Mouse (Mus musculus) lung, postnatal 36 days (tissue): ENCODE measurements around the gene Ywhah.

Experiments
- DNase-seq: peaks from one replicate; pipeline ENCODE4 v3.0.0; 2022; ENCODE audit warnings: mixed read lengths

The Ywhah gene

DNA sequence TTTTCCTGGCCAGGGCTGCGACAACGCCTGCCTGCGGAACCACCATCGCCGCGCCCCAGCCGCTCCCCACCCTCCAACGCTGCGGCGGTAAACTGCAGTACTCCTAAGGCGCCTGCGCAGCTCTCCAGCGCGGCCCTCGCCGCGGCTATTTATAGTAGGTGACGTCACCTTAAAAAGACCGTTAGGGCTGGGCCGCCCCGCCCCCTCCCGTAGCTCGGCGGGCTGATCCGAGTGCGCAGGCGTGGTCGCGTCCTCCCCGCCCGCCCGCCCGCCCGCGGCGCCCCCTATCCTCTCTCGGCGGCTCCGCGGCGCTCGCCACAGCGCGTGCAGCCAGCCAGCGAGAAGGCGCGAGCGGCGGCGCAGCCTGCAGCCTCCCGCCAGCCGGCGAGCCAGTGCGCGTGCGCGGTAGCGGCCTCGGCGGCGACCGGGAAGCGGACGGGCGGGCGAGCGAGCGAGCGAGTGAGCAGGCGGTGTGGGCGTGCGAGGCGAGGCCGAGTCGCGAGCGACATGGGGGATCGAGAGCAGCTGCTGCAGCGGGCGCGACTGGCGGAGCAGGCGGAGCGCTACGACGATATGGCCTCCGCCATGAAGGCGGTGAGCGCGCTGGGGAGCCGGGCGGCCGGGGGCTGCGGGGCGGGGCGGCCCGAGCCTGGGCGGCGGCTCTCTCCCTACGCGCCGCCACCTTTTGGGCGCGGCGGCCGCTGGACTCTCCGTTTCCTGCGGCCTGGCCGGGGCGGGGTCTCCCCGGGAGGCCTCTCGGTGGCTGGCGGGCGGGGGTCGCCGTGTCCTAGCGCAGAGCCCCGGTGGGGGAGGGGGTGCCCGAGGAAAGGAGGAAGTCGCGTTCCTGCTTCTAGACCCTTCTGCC lies at the start of gene Ywhah:
Gene Ywhah, plus strand, starts transcription at position 256 of the 865 bp plus-strand sequence.
- DNase-seq, result peak; percentile 97

DNA sequence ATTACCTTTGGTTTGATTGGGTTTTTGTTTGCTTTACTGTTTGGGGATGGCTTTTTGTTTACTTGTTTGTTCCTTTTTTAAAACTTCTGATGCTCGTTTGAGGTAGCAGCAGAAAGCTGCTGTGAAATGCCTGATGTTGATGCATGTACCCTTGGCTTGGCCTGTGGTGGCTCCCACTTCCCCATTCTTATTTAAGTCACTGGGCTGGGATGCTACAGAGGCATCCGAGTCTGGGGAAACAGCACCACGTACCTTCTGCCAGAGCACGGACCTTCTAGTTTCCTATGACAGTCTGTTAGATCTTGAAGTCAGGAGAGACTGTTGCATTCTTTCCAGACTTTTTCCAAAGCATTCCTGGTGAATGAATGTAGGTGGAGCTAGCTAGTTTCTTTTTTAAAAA lies 42.1 kb upstream of the Ywhah start:
- DNase-seq, result no peak

DNA sequence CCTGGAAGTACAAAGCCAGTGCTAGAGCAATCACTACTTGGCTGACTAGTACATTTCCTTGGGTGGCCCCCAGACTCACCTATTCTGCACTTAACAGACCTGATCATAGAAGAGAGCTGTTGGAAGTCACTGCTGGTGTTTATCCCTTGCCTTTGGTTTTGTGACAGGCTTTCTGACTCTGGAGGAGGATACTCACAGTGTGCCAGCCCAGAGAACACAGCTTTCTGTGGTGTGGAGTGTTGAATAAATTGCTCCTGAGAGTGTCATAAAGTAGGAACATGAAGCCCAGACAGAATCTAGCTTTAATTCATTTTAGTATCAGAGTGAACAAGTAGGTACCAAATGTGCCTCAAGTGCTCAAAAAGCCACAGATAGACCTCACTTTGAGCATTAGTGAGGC lies 41.4 kb upstream of the Ywhah start:
- no peak for DNase-seq

DNA sequence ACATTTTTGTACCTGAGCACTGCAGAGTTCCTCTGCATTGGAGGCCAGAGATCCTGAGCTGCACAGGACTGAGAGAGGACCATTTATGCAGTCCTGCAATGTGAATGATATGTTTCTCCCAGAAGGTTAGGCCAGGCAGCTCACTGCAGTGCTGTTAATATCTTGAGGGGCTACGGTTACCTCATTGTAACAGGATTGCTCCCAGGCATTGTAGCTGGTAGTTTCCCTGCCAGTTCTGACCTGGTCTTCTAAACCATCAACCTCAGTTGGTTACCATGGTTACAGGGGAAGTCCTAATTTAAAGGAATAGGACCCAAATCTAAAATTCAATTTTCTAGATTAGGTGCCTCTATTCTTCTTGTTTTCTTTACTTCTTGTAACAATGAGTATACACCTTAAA lies 33.2 kb upstream of the Ywhah start:
- DNase-seq, result no peak

DNA sequence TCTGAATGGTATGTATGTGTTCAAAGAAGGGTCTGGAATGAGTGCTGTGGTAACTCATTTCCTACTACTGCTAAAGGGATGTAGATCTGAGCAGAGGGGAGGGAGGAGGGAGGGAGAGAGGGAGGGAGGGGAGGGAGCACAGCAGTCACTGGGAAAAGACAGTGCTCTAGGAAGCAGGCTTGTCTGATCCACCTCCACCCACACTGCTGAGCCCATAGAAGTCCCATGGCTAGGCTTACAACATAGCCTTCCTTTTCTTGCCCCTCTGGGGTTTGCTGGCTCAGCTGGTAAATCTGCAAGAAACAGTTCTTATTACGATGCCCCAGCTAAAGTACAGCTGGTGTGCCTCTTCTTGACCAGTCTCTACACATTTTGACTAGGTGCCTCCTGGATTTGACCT lies 30.7 kb upstream of the Ywhah start:
- DNase-seq, result no peak

DNA sequence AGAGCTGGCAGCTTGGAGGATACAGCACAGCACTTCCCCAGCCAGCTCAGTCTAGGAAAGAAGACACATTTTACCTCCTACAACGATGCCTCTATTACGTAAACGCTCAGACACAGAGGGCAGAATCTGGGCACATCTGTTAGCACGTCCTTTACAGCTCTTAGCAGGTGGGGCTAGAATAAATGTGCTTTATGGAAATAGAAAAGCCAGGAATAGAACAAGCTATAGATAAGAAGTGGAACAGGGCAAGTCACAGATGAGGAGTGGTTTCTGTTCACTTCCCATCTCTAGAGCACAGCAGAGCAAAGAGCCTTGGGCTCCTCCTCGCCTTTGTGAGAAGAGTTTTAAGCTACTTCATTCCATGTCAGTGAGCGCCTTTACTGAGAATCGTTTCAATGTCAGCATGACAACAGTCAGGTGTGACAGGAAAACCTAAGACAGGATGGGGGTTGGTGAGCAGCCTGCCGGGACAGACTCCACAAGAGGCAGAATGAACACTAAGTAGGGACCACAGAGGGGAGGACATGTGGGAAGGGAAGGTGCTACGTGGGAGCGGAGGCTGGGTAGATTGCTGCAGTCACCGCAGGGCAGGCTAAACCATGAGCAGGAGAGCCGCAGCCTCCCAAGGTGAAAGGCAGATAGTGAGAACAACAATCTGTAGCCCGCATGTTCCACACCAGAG lies 28.5 kb upstream of the Ywhah start:
- no peak for DNase-seq

DNA sequence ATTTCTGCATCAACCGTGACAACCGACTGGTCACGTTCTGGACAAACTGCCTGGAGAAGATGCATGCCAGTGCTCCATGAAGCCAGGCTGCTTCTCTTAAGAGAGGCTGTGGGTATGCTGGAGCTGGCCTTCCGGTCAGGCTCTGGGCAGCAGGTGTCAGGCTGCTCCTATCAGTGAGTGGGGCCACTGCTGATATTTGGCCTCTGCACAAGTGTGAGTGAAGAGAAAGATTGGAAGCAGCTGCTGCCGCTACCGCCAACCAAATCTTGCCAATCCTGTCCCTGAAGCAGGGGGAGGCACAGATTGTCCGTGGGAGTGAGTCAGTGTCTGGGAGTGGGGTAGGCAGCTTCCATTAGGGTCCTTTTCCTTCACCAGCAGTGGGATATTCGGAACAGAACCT lies 27.5 kb upstream of the Ywhah start:
- DNase-seq, result peak; percentile 39

DNA sequence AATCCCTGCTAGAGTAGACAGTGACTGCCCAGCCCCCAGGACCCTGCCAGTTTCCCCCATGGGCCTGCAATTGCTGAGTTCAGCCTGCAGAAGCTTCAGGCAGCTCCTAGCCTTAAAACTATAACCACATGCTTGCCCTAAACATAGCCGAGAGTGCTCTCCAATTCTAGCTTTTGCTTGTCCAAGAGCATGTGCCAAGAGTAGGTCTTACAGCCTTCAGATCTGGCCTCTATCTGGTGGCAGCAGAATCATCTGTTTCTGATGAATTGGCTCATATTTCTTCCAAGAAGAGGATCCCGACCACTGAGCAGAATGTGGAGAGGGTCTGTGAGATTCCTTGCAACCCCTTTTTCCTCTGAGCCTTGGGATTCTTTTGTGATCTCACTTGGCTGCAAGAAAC lies 24.1 kb upstream of the Ywhah start:
- DNase-seq, result no peak

DNA sequence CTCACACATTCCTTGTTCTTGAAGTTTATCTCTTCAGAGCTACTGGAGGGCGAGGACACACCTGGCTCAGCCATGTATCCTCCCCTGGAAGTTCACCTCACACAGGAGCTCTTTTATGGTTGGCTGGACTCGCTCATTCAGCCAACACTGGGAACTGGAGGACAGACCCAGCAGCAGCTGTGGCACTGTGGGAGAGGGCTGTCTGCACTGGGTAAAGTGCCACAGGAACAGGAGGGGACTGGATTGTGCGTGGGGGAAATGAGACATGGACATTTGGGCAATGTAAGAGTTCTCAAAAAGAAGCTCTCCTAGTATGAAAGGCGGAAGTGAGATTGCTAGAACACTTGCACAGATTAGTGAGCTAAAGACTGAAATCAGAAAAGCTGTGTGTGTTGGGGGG lies 22.9 kb upstream of the Ywhah start:
- DNase-seq, result peak; percentile 8

DNA sequence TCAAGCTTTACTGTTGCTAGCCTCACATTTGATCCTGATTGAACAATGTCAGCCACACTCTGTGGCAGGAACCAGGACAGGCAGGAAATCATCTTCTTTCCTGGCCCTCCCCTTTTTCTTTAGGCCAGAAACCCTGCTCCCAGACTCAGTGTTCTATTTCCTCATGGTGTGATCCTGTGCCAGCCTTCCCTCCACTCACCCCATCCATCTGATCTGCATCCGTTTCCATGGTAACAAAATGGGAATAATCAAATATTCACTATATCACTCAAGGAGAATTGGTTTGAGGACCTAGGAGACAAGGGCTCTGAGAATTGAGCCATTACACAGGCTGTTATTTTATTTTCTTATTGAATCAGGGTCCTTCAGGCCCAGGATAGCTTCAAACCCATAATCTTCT lies 22.1 kb upstream of the Ywhah start:
- no peak for DNase-seq

DNA sequence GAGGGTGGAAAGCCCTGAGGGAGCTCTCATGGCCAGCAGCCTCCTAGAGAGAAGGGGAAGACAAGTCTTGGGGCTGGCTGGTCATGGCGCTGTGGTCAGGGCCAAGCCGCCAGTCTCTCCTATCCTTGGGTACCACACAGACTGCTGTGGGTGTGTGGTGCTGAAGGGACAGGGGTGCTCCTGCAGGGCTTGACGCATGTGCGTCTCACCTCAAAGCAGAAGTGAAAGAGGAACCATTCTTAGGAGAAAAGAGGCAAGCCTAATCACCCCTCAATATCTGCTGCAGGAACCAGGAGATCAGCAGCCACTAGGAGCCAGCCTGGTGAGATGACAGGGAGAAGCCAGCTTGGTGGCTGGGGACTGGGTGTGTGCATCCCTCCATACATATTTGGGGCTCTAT lies 20.9 kb upstream of the Ywhah start:
- DNase-seq, result peak; percentile 74

DNA sequence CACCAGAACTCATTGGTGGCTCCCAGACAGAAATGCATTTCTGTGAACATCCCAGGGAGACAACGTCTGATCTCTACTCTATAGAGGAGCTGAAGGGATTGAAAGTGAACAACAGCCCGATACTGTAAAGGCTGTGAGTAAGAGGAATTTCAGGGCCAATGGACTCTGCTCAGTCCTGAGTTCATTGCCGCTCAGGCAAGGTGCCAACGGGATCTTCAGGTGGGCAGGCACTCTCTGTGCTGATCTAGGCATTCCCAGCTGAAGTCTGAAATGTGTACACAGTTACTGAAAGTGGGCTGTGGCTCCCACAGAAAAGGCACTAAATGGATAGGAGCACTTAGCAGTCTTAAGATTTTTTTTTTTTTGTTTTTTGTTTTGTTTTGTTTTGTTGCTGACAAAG lies 19.8 kb upstream of the Ywhah start:
- DNase-seq, result no peak

DNA sequence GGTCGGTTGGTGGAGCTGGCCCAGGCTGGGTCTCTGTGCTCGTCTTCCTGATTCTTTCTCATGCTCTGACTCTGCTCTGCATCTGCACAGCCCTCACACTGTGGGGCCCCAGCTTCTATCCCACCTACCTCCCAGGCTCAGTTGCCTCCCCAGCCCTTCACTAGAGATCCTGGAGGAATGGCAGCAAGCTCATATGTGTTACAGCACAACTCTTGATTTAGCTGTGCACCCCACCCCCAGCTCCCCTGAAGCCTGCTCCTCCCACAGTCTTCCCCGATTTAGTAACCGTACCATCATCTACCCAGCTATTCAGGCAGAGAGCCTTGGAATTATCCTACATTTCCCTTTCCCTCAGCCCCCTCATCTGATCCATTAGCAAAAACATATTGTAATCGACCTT lies 17.5 kb upstream of the Ywhah start:
- DNase-seq, result no peak

DNA sequence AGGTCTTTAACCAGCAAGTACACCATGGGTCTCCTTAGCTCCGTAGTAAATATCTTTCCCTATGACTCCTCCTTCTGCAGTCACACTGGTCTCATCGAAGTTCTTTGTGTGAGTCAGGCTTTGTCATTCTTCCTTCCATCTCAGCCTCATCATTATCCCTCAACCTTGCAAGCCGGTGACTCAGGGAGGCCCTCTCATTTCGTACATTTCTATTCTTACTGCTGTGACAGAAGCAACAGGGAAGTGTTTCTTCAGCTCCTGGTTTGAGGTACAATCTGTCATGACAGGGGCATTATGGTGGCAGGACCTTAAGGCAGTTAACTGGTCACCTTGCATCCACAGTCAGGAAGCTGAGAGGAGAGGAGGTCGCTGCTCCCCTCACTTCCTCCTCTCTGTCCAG lies 15.8 kb upstream of the Ywhah start:
- DNase-seq, result no peak

DNA sequence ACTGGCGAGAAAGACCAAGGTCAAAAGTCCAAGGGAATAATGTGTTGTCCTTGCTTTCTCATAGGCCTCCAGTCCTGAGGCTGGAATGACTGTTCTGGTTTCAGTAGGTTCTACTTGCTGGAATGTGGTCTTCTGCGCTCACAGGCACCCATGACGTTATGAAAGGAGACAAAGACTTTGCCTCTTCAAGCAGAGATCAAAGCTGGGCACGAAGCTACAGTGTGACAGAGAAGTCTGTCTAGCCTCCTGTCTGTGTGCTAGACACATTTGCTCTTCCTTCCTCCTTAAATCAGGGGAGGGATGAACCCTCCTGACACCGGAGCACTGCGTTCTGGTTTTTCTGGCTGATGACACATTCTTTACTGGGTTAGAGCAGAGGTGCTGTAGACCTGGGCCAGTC lies 15.1 kb upstream of the Ywhah start:
- no peak for DNase-seq

DNA sequence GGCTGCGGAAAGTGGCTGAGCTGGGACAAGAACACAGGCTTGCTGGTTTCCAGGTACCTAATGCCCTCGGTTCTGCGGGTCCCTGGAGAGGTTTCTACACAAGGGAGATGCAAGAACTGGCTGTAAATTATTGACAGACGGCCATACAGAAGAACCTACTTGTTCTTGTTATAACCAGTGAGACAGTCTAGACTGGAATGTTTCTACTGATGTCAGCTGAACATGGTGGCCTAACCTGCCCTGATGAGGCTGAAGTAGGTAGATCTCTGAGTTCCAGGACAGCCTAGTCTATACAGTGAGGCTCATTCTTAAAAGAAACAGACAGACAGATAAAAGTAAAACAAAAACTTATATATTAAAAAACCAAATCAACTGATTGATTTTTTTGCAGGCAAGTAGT lies 14.5 kb upstream of the Ywhah start:
- no peak for DNase-seq

DNA sequence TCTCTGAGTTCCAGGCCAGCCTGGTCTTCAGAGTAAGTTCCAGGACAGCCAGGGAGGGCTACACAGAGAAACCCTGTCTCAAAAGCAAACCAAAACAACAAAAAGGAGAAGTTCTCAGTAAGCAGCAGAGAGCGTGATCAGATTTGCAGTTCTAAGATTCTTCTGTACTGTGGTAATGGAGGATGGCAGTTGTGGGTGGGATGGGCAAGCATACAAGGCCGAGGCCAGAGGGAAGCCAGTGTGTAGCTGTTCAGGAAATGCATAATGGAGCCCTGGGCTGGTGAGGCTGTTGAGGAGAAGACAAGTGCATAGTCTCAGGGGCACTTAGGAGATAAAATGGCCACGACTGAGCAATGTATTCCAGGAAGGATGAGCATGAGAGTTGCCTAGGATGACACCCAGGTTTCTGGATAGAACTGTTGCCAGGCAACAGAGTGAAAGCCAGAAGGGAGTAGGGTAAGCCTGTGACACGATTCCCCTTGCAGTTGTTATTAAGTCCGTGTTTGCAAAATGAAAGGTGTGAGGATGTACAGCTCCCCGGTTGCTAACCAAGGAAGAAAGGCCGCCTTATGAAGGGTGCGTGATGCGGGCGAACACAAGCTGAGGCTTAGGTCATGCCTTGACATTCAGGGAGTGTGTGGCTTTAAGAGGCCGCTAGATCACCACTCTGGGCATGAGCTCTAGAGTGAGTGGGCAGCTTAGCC lies 13.0 kb upstream of the Ywhah start:
- no peak for DNase-seq

DNA sequence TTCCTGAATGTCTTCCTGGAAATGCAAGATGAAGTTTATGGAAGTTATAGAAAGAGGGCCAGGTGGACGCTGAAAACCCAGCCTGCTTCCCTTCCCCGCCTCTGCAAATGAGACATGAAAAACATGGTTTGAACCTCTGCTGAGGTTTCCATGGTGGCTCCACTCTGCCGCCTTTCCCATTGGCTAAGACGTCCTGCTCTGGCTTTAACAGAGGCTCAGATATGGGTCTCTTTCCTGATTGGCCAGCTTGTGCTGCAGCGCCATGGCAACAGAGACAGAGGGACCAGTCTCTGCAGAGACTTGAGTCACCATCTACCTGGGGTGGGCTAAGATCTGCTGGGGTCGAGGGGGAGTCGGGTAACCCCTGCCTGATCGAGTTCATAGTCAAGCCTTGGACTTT lies 11.9 kb upstream of the Ywhah start:
- no peak for DNase-seq

DNA sequence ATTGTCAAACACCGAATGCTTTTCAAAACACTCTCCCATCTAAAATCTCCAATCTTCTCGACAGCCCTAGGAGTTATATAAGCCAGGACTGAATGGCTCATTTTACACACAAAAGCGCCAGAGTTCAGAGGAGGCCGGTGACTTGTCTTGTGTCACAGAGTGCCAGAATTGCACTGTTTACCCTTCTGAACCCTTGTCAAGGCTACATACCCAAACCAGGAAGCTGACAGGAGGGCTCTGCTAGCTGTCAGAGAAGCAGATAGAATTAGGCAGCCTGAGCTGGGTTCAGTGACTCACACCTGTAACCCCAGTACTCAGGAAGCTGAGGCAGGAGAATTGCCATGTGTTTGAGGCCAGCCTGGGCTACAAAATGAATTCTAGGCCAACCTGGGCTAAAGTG lies 11.2 kb upstream of the Ywhah start:
- no peak for DNase-seq

DNA sequence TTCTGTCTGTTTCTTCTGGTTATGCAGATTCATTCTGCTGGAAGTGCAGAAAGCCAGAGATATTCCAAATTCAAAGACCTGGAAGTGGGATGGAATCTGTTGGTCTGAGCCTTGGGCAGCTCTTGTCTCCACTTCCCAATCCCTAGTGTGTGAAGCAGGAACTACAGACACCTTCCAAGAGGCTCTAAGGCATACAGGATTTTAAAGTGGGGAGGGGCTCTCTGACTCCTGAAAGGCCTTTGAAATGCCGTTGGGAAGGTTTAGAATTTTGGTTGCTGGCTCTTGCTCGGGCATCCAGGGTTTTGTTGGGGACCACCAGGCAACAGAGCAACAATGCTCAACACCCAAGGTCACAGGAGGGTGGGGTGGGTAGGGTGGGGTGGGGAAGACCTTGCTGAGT lies 9.3 kb upstream of the Ywhah start:
- DNase-seq, result no peak

DNA sequence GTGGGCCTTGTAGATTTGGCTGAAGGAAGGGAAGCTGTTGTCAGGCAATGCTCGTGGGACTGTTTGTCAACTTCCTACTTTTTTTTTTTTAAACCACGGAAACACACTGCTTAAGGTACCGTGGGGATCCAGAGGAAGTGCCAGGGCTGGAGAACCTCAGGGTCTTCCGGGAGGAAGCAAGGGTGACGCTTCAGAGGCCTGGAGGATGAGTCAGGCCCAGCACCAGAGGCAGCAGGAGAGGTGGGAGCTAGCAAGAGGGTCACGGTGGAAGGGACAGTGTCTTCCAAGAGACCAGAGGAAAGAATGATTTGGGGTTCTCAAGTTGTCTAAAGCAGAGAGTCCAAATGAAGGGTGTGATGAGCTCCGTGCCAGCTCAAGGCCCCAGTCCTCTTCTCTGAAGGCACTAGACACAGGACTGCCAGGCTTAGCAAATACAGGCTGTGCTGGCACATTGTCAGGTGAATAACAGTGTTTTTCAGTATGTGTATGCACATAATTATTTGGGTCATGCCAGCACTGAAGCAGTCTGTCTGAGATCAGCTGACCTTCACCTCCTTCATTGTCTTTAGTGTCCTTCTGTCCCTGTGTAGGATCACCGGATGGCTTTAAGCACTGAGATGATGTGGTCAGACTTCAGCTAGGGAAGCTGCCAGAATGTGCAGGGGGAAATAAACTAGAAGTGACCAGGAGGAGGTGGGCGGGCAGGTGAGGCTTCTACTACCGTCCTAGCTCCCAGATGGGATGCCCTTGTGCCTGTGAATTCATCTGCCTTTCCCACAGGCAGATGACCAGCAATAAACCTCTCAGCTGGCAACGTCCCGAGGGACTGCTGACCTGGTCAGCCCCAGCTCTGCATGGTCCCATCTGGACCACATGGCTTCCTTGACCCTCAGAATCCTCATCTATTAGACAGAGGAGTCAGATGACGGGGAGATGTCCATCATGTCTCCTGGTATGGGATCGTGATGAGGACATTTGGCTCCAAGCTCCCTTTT lies 8.5 kb upstream of the Ywhah start:
- DNase-seq, result peak; percentile 32
